Mouse (Mus musculus) right cerebral cortex, postnatal 14 days (tissue): ENCODE results near the gene Topbp1.

Experiments
- DNase-seq: peaks from one replicate; pipeline ENCODE4 v3.0.0; 2022

Topbp1 gene

GRCm38 (mm10) chr9:103304927-103305326 lies at the start of gene Topbp1, which contains the start of gene 1300017J02Rik:
Gene Topbp1, plus strand, starts transcription at chr9:103305215.
Gene 1300017J02Rik, minus strand, starts transcription at chr9:103305082.
- peak; percentile 93 for DNase-seq

GRCm38 (mm10) chr9:103265778-103266177 lies 39.2 kb upstream of the Topbp1 start:
- DNase-seq: no peak

- no peak for DNase-seq
These were observed 33.9 kb upstream of the Topbp1 start for GRCm38 (mm10) chr9:103271104-103271503.

GRCm38 (mm10) chr9:103274819-103275218 lies 30.2 kb upstream of the Topbp1 start:
- DNase-seq: no peak

GRCm38 (mm10) chr9:103275676-103276075 lies 29.3 kb upstream of the Topbp1 start:
- DNase-seq: no peak

GRCm38 (mm10) chr9:103276876-103277275 lies 28.1 kb upstream of the Topbp1 start:
- no peak for DNase-seq

- no peak for DNase-seq
These were observed 18.6 kb upstream of the Topbp1 start for GRCm38 (mm10) chr9:103286396-103286795.

GRCm38 (mm10) chr9:103286901-103287422 lies 18.1 kb upstream of the Topbp1 start:
- DNase-seq: no peak

- no peak for DNase-seq
These were observed 17.1 kb upstream of the Topbp1 start for GRCm38 (mm10) chr9:103287840-103288488.

GRCm38 (mm10) chr9:103288489-103289180 lies 16.4 kb upstream of the Topbp1 start:
- no peak for DNase-seq

GRCm38 (mm10) chr9:103294507-103294906 lies 10.5 kb upstream of the Topbp1 start:
- DNase-seq: no peak

- DNase-seq: no peak
These were observed 3.9 kb upstream of the Topbp1 start for GRCm38 (mm10) chr9:103301086-103301485.

- no peak for DNase-seq
These were observed 2.8 kb upstream of the Topbp1 start for GRCm38 (mm10) chr9:103302239-103302638.

GRCm38 (mm10) chr9:103302666-103303065 lies 2.3 kb upstream of the Topbp1 start:
- DNase-seq: peak; percentile 50

GRCm38 (mm10) chr9:103305332-103306041 lies 472 bp downstream of the Topbp1 start:
- DNase-seq: peak; percentile 34

GRCm38 (mm10) chr9:103309832-103310231 lies 4.8 kb downstream of the Topbp1 start:
- peak; percentile 31 for DNase-seq

- DNase-seq: no peak
These were observed 19.7 kb downstream of the Topbp1 start for GRCm38 (mm10) chr9:103324678-103325077.

- no peak for DNase-seq
These were observed 21.4 kb downstream of the Topbp1 start for GRCm38 (mm10) chr9:103326449-103326848.

- no peak for DNase-seq
These were observed 27.6 kb downstream of the Topbp1 start for GRCm38 (mm10) chr9:103332663-103333062.

GRCm38 (mm10) chr9:103336912-103337311 lies 31.9 kb downstream of the Topbp1 start:
- no peak for DNase-seq

- no peak for DNase-seq
These were observed 42.0 kb downstream of the Topbp1 start for GRCm38 (mm10) chr9:103347045-103347444.

GRCm38 (mm10) chr9:103347996-103348490 lies 43.0 kb downstream of the Topbp1 start:
- DNase-seq: no peak

GRCm38 (mm10) chr9:103348791-103349190 lies 43.8 kb downstream of the Topbp1 start:
- no peak for DNase-seq
